Mouse (Mus musculus): ENCODE data around the gene Per1.
A peak's percentile ranks its signal among the peaks of the same experiment; 100 is the strongest.

GRCm38 (mm10) chr11:69062761-69063224 is 32.2 kb upstream of the Per1 start:
- TF ChIP-seq EP300 (IDR thresholded peaks at IDR 0.05; ENCODE audit: insufficient read depth, low read depth, low read length) (peak; percentile 96), CTCF (IDR thresholded peaks at IDR 0.05) (no peak)
